9 mouse cellular contexts compared by ENCODE assay signal in genomic region chr13:51280388-51280753, GRCm38 (mm10).
DNase-seq lines count a peak whose midpoint lies in the region; ATAC-seq and TF ChIP-seq lines count a peak whose summit lies in the region.
"Had no signal": no experiment of that assay in that cellular context is flagged by ENCODE, and none has a peak within 500 bp of the region (broad histone marks: within the 10 kb centered on the region; RNA-seq: fewer than 3 reads in every experiment).

No protein-coding gene starts in this region.

- H3K9ac ChIP-seq in kidney, embryonic 15.5 days: no peak overlapping the region
- H3K9ac ChIP-seq in embryonic facial prominence, embryonic 12.5 days: no peak overlapping the region
- H3K9ac ChIP-seq in heart, postnatal 0 days (replicated peaks; ENCODE audit: low read depth, low read length): no peak overlapping the region
- no peak overlapping the region for H3K9ac ChIP-seq in limb, embryonic 14.5 days (ENCODE audit: low read depth, low read length, severe bottlenecking)
- H3K9ac ChIP-seq: liver, embryonic 12.5 days had no signal

- DNase-seq in kidney, postnatal 4 days: no peak
- peak; percentile 6 for DNase-seq in heart, postnatal 0 days (ENCODE audit: low spot score)
- DNase-seq in limb, embryonic 14.5 days (ENCODE audit: low spot score): peak; percentile 73
- DNase-seq in spleen, postnatal 10 days (ENCODE audit: low spot score in 2 of 2): no peak
- no peak for DNase-seq in cerebellum, adult 8-10 months
- DNase-seq: cerebellum, adult 9-10 months had no signal

- TF ChIP-seq EP300 in heart, postnatal 0 days (IDR thresholded peaks at IDR 0.05; ENCODE audit: low read depth): no peak

- no peaks in the 10 kb centered on the region for H3K36me3 ChIP-seq in kidney, embryonic 15.5 days
- no peaks in the 10 kb centered on the region for H3K36me3 ChIP-seq in embryonic facial prominence, embryonic 12.5 days
- H3K36me3 ChIP-seq in heart, postnatal 0 days (replicated peaks; ENCODE audit: control insufficient read depth, insufficient read depth, low read length): no peaks in the 10 kb centered on the region
- no peaks in the 10 kb centered on the region for H3K36me3 ChIP-seq in limb, embryonic 14.5 days (ENCODE audit: control insufficient read depth, insufficient read depth, low read length)
- H3K36me3 ChIP-seq: liver, embryonic 12.5 days had no signal

- TF ChIP-seq CTCF in heart, postnatal 0 days (IDR thresholded peaks at IDR 0.05; ENCODE audit: low read depth): no peak

- no peak overlapping the region for H3K4me3 ChIP-seq in kidney, embryonic 15.5 days (replicated peaks)
- no peak overlapping the region for H3K4me3 ChIP-seq in embryonic facial prominence, embryonic 12.5 days
- H3K4me3 ChIP-seq in heart, postnatal 0 days (ENCODE audit: low read depth, low read length): no peak overlapping the region
- no peak overlapping the region for H3K4me3 ChIP-seq in limb, embryonic 14.5 days (replicated peaks; ENCODE audit: low read length)
- H3K4me3 ChIP-seq: liver, embryonic 12.5 days had no signal

- 35% methylated on average over 8 of the region's 8 CpGs for WGBS in kidney, embryonic 15.5 days
- 25% methylated on average over 8 of the region's 8 CpGs for WGBS in embryonic facial prominence, embryonic 12.5 days
- WGBS in heart, postnatal 0 days: 72% methylated on average over 8 of the region's 8 CpGs
- 14% methylated on average over 8 of the region's 8 CpGs for WGBS in limb, embryonic 14.5 days

- no peak for TF ChIP-seq POLR2A in limb, embryonic 14.5 days (IDR thresholded peaks at IDR 0.05; ENCODE audit: borderline replicate concordance, extremely low read depth, insufficient read depth, insufficient read length)

- peak; percentile 64 for ATAC-seq in kidney, embryonic 15.5 days (replicated peaks; ENCODE audit: low FRiP score)
- peak; percentile 44 for ATAC-seq in embryonic facial prominence, embryonic 12.5 days (ENCODE audit: insufficient number of reproducible peaks, insufficient read depth, low FRiP score, low TSS enrichment)
- 0 out of 2 replicates have a peak, but pooled peaks have one; percentile 16 for ATAC-seq in heart, postnatal 0 days (ENCODE audit: insufficient read depth, low read depth)
- peak; percentile 62 for ATAC-seq in limb, embryonic 14.5 days (ENCODE audit: low FRiP score, low read depth)
- ATAC-seq: liver, embryonic 12.5 days had no signal

- H3K4me1 ChIP-seq in kidney, embryonic 15.5 days: peaks cover 44% of the 10 kb centered on the region
- peaks cover 47% of the 10 kb centered on the region for H3K4me1 ChIP-seq in embryonic facial prominence, embryonic 12.5 days
- H3K4me1 ChIP-seq in heart, postnatal 0 days (ENCODE audit: control insufficient read depth, insufficient read depth): peaks cover 13% of the 10 kb centered on the region
- peaks cover 50% of the 10 kb centered on the region for H3K4me1 ChIP-seq in limb, embryonic 14.5 days (ENCODE audit: control insufficient read depth, insufficient read depth, low read length)
- H3K4me1 ChIP-seq: liver, embryonic 12.5 days had no signal

- H3K27me3 ChIP-seq in kidney, embryonic 15.5 days: no peaks in the 10 kb centered on the region
- H3K27me3 ChIP-seq in embryonic facial prominence, embryonic 12.5 days: no peaks in the 10 kb centered on the region
- no peaks in the 10 kb centered on the region for H3K27me3 ChIP-seq in heart, postnatal 0 days (ENCODE audit: control insufficient read depth, insufficient read depth, low read length)
- H3K27me3 ChIP-seq in limb, embryonic 14.5 days (ENCODE audit: control insufficient read depth, insufficient read depth, low read length): no peaks in the 10 kb centered on the region
- H3K27me3 ChIP-seq: liver, embryonic 12.5 days had no signal

- peak overlapping the region; percentile 87 for H3K27ac ChIP-seq in kidney, embryonic 15.5 days
- H3K27ac ChIP-seq in embryonic facial prominence, embryonic 12.5 days: peak overlapping the region; percentile 96
- no peak overlapping the region for H3K27ac ChIP-seq in heart, postnatal 0 days (ENCODE audit: low read depth)
- H3K27ac ChIP-seq in limb, embryonic 14.5 days (replicated peaks; ENCODE audit: low read depth, low read length): peak overlapping the region; percentile 93
- H3K27ac ChIP-seq: liver, embryonic 12.5 days had no signal

- H3K9me3 ChIP-seq in kidney, embryonic 15.5 days (replicated peaks): no peaks in the 10 kb centered on the region
- no peaks in the 10 kb centered on the region for H3K9me3 ChIP-seq in embryonic facial prominence, embryonic 12.5 days
- H3K9me3 ChIP-seq in heart, postnatal 0 days (replicated peaks; ENCODE audit: control insufficient read depth, low read length): no peaks in the 10 kb centered on the region
- H3K9me3 ChIP-seq in limb, embryonic 14.5 days (ENCODE audit: control insufficient read depth, low read length): no peaks in the 10 kb centered on the region

- H3K4me2 ChIP-seq in kidney, embryonic 15.5 days: no peak overlapping the region
- H3K4me2 ChIP-seq in embryonic facial prominence, embryonic 12.5 days (replicated peaks): 0 out of 2 replicates have a peak overlapping the region, but pooled peaks have one; percentile 12
- no peak overlapping the region for H3K4me2 ChIP-seq in heart, postnatal 0 days (ENCODE audit: low read depth, low read length)
- H3K4me2 ChIP-seq in limb, embryonic 14.5 days (replicated peaks; ENCODE audit: low read depth, low read length, severe bottlenecking): peak overlapping the region; percentile 36
- H3K4me2 ChIP-seq: liver, embryonic 12.5 days had no signal

Comparison
In these comparisons a context has a peak if more than half of its experiments do, and no peak if none do; other contexts are left out.
1. H3K4me2 ChIP-seq: peak in embryonic facial prominence, embryonic 12.5 days (single experiment) and limb, embryonic 14.5 days (single experiment); none in kidney, embryonic 15.5 days (single experiment) and heart, postnatal 0 days (single experiment).
2. DNase-seq: peak in heart, postnatal 0 days (single experiment) and limb, embryonic 14.5 days (single experiment); none in kidney, postnatal 4 days (0 of 2), spleen, postnatal 10 days (0 of 2) and cerebellum, adult 8-10 months (single experiment).
3. Peak in every context shown above with its lines, with median percentiles within 50 percentile points of each other: ATAC-seq.